Mouse (Mus musculus): ENCODE data around the gene Krt76.

- no peak for TF ChIP-seq EP300 (IDR thresholded peaks at IDR 0.05; ENCODE audit: low read depth in 1 of 2, low read length in 2 of 2)
- no peak for TF ChIP-seq ZNF384 (IDR thresholded peaks at IDR 0.05; ENCODE audit: low read depth, low read length)
- TF ChIP-seq MAZ (IDR thresholded peaks at IDR 0.05; ENCODE audit: low read depth, low read length): no peak
- no peak for TF ChIP-seq POLR2A (IDR thresholded peaks at IDR 0.05; ENCODE audit: control insufficient read depth in 1 of 2, insufficient read depth in 1 of 2, low read depth in 1 of 2, low read length in 2 of 2, poor library complexity in 1 of 2)
These were observed 49.5 kb downstream of the Krt76 start for GRCm38 (mm10) chr15:101843192-101843591.

All from MEL (cell line).